In the genomic region with DNA sequence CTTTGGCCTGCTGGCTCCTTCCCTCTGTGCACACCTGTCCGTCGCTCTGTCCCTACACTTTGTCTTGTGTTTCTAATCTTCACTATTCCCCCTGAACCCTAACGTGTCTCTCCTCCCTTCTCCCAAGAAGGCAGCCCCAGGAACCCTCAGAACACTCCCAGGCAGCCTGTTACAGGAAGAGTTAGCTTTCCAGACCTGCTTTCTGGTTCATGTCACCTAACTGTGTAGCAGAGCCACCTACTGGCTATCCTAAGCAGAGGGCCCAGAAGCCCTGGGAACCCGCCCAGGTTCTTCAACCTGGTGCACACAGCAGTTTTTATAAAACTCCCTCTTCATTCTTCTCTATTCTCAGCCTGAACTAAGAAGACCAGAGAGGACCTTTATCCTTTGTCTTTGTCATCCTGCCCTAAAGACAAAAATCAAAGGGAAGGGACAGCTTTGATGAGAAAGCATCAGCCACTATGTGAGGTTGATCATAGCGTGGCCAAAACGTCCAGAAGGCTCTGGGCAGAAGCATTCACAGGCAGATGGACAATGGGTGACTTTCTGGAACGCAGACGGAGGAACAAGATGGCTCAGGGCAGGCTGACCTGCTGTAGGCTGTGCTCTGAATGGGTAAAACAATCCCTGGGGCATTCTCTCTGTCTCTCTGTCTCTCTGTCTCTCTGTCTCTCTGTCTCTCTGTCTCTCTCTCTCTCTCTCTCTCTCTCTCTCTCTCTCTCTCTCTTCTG, we compare ENCODE assay signal across 8 mouse cellular contexts. TPM values are rescaled to one million over a fixed set of nuclear protein-coding genes. Genes with fewer than 3 reads are reported as not detected.
DNase-seq lines count a peak whose midpoint lies in the region; ATAC-seq lines count a peak whose summit lies in the region.

No protein-coding gene starts in this region.

- no peak overlapping the region for H3K4me3 ChIP-seq in hindbrain, embryonic 15.5 days

- DNase-seq in gastrocnemius, adult 18-20 months (ENCODE audit: low spot score) = peak; percentile 9
- no peak for DNase-seq in gastrocnemius, postnatal 25 days
- DNase-seq in MN1 (ENCODE audit: low spot score) = peak; percentile 46
- peak; percentile 68 to 79 for DNase-seq in cerebellum, postnatal 25 days
- DNase-seq in left cerebral cortex, adult 11 months (ENCODE audit: low spot score) = peak; percentile 37
- DNase-seq in ovary, postnatal 14 days (ENCODE audit: low spot score) = peak; percentile 48
- no peak for DNase-seq in thymus, adult 18-20 months

- no peak overlapping the region for H3K9ac ChIP-seq in hindbrain, embryonic 15.5 days

- 0 out of 2 replicates have a peak, but pooled peaks have one; percentile 71 for ATAC-seq in hindbrain, embryonic 15.5 days (ENCODE audit: low FRiP score, low read depth)

- no peak overlapping the region for H3K4me2 ChIP-seq in hindbrain, embryonic 15.5 days

- WGBS in hindbrain, embryonic 15.5 days = 49% methylated on average over 8 of the region's 8 CpGs

- no peaks in the 10 kb centered on the region for H3K36me3 ChIP-seq in hindbrain, embryonic 15.5 days

- no peaks in the 10 kb centered on the region for H3K9me3 ChIP-seq in hindbrain, embryonic 15.5 days

- peaks cover 8% of the 10 kb centered on the region; the same call in 1 of the 2 replicates for H3K4me1 ChIP-seq in hindbrain, embryonic 15.5 days (replicated peaks)

- H3K27ac ChIP-seq in hindbrain, embryonic 15.5 days (replicated peaks) = no peak overlapping the region

- H3K27me3 ChIP-seq in hindbrain, embryonic 15.5 days = no peaks in the 10 kb centered on the region

RNA-seq across cellular contexts. Expression of a gene that starts 34.8 kb away (rescaled TPM):
- total RNA-seq in gastrocnemius, adult 18-20 months (2021) = not detected
- not detected for total RNA-seq in gastrocnemius, postnatal 25 days (2021)
- polyA plus RNA-seq in hindbrain, embryonic 15.5 days (2015; fragmentation: Nextera tagmentation; extraction: Ambion mirVana) = 0.14 TPM in 1 of 2 replicates, not detected in the other

Comparison
In these comparisons a context has a peak if more than half of its experiments do, and no peak if none do; other contexts are left out.
1. DNase-seq: peak in gastrocnemius, adult 18-20 months (single experiment), MN1 (single experiment), cerebellum, postnatal 25 days (2 of 2), left cerebral cortex, adult 11 months (single experiment) and ovary, postnatal 14 days (single experiment); none in gastrocnemius, postnatal 25 days (single experiment) and thymus, adult 18-20 months (0 of 2).